Mouse (Mus musculus) megakaryocyte, embryonic 14.5 days (primary cell): ENCODE data around the gene Frs2.

Source experiments
- FLI1 ChIP-seq: IDR thresholded peaks from 2 replicates; pipeline ENCODE4 v1.6.1; 2012; ENCODE audit warnings: low read length, inconsistent platforms, mixed read lengths
- GATA1 ChIP-seq: IDR thresholded peaks from 3 replicates; pipeline ENCODE4 v1.6.1; 2012; ENCODE audit warnings: mixed read lengths, low read length, inconsistent platforms, borderline replicate concordance

GRCm38 (mm10) chr10:117144628-117145027 is 3.7 kb downstream of the Frs2 start:
- TF ChIP-seq GATA1 (no peak), FLI1 (no peak)
